Mouse (Mus musculus) urinary bladder, adult 2 months (tissue): ENCODE results near the gene Gm20388. TPM values are rescaled to one million over a fixed set of nuclear protein-coding genes. Genes with fewer than 3 reads are reported as not detected.
"Not testable (repeated sequence)": the region's sequence is repeated elsewhere in the genome, so short reads cannot be mapped to it uniquely, and the experiment has no call there.

Source experiments
- DNase-seq: peaks from one replicate; pipeline ENCODE4 v3.0.0; 2022; ENCODE audit warnings: low spot score
- polyA plus RNA-seq: library from polyadenylated mRNA; depleted of rRNA; stranded (reverse); fragments of >200 nt; gene quantifications from 2 replicates; pipeline ENCODE4 v1.2.3, GENCODE M21; 2012

The Gm20388 gene
- polyA plus RNA-seq, 1 experiment: 50.2 TPM

DNA sequence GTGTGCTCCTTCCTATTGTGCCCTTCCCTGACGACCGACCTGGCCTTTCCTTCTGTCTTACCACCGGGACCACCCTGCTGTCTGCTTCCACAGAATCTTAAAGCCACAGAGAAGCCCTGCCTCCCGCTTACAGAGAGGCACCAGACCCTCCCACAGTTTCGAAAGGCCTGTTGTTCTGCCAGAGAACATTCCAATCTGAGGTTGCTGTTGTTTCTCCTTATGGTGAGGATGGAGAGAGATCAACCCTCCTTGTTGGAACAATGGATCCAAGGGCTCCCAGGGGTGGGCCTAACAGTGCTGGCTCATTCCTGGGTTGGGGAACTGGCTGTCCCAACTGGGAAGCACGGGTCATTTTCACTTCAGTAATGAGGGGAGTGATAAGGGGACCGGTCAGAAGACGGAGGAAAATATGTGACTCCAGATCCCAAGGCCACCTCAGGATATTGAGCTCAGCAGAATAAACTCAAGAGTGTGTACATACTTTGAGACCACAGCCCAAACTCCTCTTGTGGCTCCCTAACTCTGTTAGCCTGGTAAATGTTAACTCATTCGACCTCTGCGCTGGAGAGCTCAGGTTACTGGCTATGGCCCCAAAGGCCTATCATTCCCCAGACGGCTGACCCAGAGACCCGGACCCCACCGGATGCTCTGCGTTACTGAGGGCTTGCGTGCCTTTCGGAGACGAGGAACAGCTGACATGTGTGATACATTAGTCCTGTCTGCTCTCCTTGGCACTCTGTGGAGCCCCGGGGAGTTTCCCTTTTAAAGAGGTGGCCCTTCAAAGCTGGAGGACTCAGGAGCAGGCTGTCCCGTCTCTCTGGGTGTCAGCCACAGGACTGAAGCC is 3275.1 kb downstream of the Gm20388 start, which contains the start of gene Dpep1:
Gene Dpep1 (plus strand): TSS at position 677 of the 844 bp plus-strand sequence.
- no peak for DNase-seq

DNA sequence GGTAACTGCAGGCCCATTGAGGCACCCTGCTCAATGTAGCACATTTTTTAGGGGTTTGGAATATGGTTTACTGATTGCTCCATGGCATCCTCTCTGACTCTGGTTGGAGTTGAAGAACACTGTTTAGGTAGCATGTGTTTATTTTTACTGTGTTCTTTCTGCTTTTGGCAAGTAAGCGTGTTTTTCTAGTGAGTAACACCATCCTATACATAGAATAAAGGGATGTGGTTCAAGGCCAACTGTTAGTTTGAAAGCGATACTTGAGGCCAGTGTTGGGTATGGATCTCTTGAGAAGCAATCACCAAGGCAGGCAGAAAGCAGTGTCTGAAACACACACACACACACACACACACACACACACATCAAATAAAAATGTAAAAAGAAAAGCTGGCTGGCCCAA is 3277.4 kb downstream of the Gm20388 start:
- no peak for DNase-seq

DNA sequence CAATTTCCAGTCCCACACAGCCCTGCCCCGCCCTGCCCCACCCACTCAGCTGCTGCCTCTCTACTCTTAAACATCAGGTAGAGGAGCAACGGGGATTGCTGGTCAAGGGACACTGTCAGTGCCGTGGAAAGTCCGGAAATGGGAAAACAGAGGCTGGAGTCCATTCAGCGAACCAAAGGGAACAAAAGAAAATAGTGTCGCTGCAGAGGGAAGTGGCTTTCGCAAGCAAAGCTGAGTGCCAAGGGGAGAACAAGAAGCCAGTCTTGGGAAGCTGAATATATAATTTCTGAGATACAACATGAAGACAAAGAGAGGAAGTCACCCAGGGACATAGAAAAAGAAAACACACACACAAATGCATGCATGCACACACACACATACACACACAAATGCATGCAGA is 3278.2 kb downstream of the Gm20388 start:
- no peak for DNase-seq

DNA sequence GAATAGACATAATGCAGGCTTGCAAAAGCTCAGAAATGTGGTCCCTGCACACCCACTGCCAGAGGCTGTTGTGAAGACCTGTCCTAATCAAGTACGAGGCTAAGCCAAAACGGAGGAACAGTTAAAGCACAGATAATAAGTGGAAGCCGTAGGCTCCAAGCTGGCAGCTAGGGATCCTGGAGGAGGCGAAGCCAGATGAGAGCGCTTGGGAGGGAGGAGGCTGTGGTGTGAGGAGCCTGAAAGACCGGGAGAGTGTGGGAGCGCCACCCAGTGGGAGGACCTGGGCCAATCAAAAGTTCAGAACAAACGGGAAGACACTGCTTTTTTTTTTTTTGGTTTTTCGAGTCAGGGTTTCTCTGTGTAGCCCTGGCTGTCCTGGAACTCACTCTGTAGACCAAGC is 3280.0 kb downstream of the Gm20388 start:
- DNase-seq: no peak

DNA sequence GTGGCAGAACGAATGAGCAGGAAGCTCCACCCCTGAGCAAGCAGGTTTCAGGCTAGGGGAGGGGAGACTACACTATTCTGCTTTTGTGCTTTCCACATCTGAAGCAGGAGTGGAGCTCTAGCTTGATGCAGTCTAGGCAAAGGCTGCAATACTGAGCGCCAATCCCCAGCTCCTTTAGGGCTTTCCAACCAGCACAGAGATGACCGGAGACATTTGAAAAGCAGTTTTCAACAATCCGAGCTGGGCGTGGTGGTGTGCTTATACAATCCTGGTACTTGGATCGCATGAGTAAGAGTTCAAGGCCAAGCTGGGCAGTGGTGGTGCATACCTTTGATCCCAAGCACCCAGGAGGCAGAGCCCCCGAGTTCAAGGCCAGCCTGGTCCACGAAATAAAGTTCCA is 3281.3 kb downstream of the Gm20388 start:
- DNase-seq: no peak

DNA sequence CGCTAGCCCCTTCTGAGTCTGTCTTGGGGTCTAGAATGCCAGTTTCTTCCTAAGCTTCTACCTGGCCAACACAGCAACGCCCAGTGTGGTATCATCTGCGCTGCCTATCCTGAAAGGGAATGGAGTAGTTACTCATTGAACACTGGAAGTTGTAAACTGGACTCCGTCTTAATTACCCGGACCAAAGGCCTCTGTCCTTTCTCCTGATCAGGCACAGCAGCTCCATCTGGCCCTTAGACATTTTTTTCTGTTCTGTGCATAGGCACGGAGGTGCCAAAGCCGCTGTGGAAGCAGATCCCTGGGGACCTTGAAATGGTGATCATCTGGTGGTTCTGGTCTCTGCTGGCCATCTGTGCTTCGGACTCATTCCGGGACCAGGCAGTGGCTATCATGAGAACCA is 3283.1 kb downstream of the Gm20388 start:
- DNase-seq: no peak

DNA sequence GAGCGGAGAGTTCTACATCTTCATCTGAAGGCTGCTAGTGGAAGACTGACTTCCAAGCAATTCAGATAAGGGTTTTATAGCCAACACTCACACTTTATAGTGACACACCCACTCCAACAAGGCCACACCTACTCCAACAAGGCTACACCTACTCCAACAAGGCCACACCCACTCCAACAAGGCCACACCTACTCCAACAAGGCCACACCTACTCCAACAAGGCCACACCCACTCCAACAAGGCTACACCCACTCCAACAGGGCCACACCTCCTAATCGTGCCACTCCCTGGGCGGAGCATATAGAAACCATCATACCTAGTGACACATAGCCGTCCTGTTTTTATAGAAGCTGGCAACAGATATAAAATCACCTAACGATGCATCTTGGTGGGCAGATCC is 3286.4 kb downstream of the Gm20388 start:
- DNase-seq: not testable (repeated sequence)

DNA sequence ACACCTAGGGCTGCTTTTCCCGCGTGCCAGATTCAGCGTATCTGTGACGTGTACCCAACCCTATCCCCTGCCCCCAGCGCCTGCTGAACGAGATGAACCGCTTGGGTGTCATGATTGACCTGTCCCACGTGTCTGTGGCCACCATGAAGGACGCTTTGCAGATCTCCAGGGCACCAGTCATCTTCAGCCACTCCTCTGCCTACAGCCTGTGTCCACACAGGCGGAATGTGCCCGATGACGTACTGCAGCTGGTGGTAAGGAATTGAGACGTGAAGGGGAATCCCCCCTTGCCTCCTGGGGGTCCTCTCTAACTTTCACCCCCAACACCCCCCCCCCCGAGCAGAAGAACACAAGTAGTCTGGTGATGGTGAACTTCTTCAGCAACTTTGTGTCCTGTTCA is 3289.2 kb downstream of the Gm20388 start:
- no peak for DNase-seq

DNA sequence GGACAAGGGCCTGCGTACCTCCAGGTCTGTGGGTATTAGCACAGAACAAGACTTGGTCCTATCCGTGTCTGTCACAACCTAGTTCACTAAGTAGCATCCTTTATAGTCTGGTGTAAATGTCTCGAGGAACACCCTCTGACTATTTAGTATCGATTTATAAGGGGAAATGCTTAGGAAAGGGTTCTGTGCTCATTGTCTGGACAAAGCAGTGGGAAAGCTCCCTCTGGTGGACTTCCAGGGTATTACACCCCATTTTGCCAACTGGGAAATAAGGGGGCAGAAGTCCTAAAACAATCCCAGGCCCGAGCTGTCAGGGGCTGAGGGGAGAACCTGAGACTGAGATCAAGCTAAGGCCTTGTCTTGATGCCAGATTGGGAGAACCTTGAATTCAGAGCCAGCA is 3291.6 kb downstream of the Gm20388 start:
- no peak for DNase-seq

DNA sequence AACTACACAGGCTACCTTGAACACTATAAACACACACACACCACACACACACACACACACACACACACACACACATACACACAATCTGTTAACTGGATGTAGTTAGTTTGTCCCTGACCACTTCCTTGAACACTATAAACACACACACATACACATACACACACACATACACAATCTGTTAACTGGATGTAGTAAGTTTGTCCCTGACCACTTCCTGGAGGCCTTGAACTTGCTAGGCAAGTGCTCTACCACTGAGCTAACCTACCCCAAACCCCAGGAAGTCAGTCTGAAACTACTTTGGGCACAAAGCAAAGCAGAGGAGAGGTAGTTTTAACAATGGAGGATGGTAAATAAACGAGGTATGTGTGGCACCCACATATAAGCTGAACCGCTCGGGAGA is 3292.9 kb downstream of the Gm20388 start:
- no peak for DNase-seq

DNA sequence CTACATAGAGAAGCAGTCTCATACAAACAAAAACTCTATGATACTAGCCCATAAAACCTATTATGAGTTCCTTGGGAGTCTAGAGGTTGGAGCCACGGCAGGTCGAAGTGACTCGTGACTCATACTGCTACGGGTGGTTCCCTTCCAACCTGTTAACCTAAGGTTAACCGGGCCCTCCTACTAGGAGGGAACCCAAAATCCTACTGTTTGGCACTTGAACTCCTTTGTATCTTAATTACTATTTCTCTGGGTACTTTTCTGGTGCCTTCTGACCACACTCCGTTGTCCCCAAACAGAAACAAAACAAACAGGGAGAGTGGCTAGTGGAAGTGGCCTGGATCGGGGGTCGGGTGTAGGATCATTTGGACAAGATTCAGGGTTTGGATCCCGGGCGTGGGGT is 3301.2 kb downstream of the Gm20388 start:
- no peak for DNase-seq

DNA sequence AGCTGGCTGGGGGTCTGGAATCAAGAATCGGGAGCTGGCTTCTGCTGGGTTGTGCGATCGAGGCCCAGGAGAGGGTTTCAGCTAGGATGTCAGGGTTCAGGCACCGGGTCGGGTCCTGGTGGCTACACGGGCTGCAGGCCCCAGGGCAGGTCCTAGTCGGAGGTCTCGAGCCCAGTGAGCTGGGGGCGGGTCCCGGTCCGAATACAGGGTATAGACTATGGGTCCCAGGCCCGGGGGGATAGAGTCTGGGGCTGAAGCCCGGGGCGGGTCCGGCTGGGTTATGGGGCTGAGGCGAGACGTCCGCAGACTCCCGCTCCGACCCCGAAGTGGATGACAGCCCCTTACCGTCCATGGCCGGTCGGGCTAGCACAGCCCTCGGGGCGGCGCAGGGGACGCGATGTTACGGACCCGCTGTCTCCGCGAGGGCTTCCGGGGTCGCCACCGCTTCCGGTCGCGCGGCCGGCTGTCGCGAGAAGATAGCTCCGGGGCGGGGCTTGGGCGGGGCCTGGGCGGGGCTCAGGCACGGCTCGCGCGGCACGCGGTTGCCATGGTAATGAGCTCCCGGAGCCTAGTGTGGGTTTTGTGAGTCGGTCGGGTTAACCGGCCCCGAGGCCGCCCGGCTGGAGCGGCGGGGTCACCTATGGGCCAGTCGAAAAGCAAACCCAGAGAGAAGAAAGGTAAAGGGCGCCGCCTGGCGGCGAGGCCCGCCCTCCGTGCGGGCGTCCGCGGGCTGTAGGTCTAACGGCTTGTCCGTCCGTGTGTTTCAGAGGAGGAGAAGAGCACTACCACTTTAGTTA is 3301.9 kb downstream of the Gm20388 start, which contains the start of the genes Chmp1a and Spata33:
Gene Chmp1a (minus strand): TSS at position 443 of the 797 bp plus-strand sequence.
Gene Spata33 (plus strand): TSS at position 512 of the 797 bp plus-strand sequence.
- DNase-seq: peak; percentile 84

DNA sequence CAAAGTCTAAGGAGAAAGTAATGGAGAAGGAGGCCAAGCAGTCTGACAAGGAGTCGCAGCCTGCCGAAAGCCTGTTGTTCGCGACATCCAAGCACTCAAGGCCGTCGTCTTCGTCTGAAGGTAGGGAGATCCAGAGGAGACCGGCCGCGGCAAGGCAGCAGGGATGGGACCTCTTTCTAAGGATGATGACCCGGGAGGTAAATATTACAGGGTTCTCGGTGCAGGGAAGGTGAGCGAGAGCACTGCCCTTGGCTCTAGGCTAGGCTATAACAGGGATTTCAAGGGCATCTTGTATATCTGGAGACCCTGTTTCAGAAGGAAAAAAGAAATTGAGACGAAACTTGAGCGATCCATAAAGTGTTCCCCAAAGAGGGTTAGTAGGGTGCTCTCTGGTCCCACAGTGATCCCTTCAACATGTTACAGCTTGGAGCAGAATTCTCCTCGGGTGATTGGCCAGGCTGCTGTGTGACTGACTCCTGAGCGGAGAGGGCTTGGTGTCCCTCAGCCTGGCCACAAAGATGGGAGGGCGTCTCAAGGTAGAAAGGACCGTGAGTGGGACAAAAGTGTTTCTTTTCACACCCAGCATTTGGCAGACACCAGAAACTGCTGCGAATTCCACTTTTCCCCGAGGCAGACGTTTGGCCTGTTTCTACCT is 3302.6 kb downstream of the Gm20388 start:
- no peak for DNase-seq

DNA sequence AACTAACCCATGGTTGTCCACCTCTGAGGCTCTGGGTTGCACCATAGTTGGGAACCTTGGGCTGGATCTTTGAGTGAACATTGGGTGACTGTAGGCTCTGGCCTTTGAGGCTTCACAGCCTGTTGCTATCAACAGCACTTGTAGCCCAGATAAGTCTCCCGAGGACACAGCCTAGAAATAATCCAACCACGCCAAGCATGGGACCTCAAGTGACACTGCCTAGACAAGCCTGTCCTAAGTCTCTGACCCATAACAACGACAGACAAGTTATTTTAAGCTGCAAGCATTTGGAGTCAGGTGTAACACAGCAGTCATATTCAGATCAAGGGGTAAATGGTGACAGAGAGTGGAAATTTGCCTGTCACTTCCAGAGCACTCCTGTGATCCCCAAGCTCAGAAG is 3304.8 kb downstream of the Gm20388 start:
- DNase-seq: no peak

DNA sequence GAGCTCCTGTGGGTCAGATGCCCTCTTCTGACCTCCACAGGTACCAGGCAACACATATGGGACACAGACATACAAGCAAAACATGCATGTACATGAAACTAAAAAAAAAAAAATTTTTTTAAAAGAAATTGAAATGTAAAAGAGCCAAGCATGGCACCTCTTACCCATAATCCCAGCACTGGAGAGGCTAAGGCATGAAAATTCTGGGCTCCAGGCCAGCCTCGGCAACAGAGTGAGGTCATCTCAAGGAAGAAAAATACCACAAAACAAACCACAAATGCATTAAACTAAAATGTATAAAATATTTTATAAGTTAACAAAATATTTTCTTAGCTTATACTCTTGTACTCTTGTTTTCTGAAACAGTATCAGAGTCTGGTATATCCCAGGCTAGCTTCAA is 3310.3 kb downstream of the Gm20388 start:
- DNase-seq: no peak

DNA sequence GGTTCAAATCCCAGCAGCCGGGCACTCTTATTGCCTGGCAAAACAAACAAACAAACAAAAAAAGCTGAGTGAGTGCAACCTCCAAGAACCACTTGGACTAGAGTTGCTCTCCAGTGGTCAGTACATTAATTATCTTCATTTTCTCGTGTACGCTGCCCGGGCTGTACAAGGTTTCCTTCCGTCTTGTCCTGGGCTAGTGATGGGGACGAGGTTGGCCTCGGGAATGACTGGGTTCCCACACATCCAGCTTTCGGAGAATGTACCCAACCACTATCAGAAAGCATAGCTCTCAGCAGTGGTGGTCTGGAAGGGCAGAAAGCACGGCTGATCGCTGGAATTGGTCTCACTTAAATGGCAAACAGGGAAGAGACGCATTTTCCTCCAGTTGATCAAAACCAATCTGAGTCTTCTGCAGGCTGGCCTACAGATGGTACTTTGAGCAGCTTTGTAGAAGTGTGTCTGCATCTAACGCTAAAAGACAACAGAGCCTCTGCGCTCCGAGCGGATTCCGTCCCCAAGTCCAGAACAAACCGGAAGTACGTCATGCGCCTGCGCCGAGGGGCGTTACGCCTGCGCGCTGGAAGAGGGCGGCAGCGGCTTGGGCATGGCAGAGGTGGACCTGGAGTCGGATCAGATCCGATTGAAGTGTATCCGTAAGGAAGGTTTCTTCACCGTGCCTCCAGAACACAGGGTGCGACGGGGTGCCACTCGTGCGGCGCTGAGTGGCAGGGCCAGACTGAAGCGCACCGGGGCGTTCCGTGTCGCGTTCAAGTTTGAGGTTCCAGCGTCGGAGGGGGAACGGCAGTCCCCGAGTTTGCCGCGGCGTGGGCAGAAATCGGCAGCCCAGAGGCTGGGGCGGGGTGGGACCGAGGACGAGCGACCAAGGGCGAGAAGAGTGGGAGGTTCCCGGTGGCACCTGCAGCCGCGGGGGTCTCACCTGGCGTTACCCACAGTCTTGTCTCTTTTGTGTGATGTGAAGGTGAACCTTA is 3313.9 kb downstream of the Gm20388 start, which contains the start of gene Cdk10:
Gene Cdk10 (plus strand): TSS at position 565 of the 989 bp plus-strand sequence.
- DNase-seq: peak; percentile 90

DNA sequence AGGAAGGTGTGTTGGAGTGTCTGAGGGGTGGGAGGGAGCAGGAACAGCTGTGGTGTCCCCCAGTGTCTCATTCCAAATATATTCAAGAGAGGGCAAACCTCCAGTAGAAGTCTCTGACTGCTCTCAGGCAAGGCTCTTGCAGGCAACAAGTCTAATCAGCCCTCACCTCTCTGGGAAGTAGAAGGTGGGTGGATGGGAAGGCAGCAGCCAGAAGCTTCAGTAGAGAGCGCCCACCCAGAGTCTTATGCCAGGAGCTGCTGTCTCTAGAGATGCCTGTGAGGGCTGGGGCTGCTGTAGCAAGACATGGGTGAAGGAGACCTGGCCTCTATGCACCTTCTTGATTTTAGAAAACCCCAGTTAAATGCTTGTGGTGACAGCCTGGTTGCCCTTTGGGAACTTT is 3317.8 kb downstream of the Gm20388 start:
- DNase-seq: no peak

DNA sequence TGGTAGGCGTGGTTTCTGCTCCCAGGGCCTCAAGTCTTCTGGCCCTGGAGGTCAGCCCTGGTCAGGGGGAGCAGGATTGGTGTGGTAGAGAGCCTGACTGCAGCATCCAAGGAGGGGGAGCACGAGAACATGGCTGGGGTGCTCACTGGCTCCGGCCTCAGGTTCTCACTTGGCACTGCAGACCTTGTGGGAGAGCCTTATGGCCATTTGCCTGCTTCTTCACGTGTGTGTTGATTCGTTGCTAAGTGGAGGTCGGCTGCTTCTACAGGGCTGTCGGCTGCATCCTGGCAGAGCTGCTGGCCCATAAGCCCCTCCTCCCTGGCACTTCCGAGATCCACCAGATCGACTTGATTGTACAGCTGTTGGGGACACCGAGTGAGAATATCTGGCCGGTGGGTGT is 3319.7 kb downstream of the Gm20388 start:
- not testable (repeated sequence) for DNase-seq

DNA sequence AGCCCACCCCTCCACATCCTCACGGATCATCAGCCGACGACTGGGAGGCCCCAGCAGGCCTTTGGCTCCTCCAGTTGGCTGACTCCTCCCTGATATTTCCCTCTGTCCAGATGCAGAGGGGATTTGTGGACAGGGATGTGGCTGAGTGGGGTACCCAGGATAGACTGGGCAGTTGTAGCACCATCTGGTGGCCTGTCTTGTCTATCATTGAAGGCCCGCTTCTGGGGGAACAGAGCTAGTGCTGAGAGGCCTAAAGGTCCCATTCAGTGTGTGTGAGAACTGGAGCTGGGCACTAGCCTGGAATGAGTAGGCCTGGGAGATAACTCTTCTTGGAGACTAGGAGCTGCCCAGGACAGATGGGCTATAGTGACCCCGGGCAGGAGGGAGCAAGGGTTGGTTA is 3321.1 kb downstream of the Gm20388 start:
- DNase-seq: no peak

DNA sequence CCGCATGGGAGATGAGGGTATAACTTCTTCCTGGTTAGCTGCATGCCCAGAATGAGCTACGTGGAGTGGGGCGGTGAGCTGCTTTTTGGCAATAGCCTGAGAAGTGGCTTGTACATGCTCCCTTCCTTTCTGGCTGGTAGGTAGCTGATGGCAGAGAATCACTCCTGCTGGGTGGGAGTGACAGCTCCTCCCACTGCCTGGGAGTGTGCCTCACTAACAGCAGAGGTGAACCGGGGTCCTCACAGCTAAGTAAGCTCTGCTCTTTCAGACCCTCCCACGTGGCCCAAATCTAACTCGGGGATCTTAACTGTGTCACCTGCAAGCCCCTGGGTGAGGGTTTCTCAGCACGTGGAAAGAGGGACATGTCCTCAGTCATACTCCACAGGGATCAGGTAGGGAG is 3321.9 kb downstream of the Gm20388 start:
- no peak for DNase-seq

DNA sequence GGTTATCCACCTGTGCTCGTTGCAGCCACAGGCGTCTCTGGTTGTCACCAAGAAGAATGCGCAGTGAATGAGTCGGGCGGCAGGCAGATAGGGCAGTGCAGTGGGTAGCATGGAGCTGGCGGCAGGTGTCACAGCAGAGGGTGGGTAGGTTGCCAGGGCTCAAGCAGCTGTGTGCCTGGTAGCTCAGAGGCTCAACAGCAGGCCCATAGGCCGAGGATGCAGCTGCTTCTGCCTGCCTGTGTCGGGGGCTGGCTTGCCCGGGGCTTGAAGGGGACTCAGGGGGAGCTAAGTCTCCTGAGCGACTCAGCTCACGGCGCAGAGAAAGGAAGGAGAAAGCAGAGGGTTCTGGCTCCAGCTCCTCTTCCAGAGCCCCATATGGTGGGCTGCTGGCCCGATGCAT is 3322.7 kb downstream of the Gm20388 start:
- no peak for DNase-seq
